Mouse (Mus musculus) stomach, embryonic 16.5 days (tissue): Measurements from ENCODE around the gene Mmadhc. TPM values are rescaled to one million over a fixed set of nuclear protein-coding genes. Genes with fewer than 3 reads are reported as not detected.

Experiments
- ATAC-seq: fragments of 200-750 bp; cut with Nextera tagmentation; 2 replicates; pipeline ENCODE4 v1.8.0; 2017; ENCODE audit warnings: moderate number of reproducible peaks, moderate TSS enrichment; ENCODE audit not compliant: insufficient read depth, low FRiP score
- H3K27ac ChIP-seq: fragments of 300-500 bp; sonication (generic); 2 replicates; pipeline ENCODE4 v1.5.1; 2014; ENCODE audit warnings: low read length
- H3K27me3 ChIP-seq: fragments of 300-500 bp; sonication (generic); 2 replicates; pipeline ENCODE4 v1.6.1; 2014; ENCODE audit warnings: low read length, control low read depth, mixed read lengths; ENCODE audit not compliant: control insufficient read depth, insufficient read depth
- H3K36me3 ChIP-seq: fragments of 300-500 bp; sonication (generic); 2 replicates; pipeline ENCODE4 v1.6.1; 2014; ENCODE audit warnings: low read length; ENCODE audit not compliant: control insufficient read depth, insufficient read depth
- H3K4me1 ChIP-seq: fragments of 300-500 bp; sonication (generic); 2 replicates; pipeline ENCODE4 v1.6.1; 2014; ENCODE audit warnings: low read length, control low read depth, mixed read lengths; ENCODE audit not compliant: control insufficient read depth, insufficient read depth
- H3K4me2 ChIP-seq: fragments of 300-500 bp; sonication (generic); 2 replicates; pipeline ENCODE4 v1.6.1; 2014; ENCODE audit warnings: low read depth, low read length, mixed read lengths
- H3K4me3 ChIP-seq: fragments of 300-500 bp; sonication (generic); replicated peaks from 2 replicates; pipeline ENCODE4 v1.5.1; 2014; ENCODE audit warnings: mild to moderate bottlenecking, low read length
- H3K9ac ChIP-seq: fragments of 300-500 bp; sonication (generic); 2 replicates; pipeline ENCODE4 v1.6.1; 2014; ENCODE audit warnings: low read length
- H3K9me3 ChIP-seq: fragments of 300-500 bp; sonication (generic); replicated peaks from 2 replicates; pipeline ENCODE4 v1.6.1; 2016; ENCODE audit warnings: low read length, control low read depth; ENCODE audit not compliant: control insufficient read depth
- WGBS: fragments of 180-500 bp; shearing (Covaris S2); extraction: QIAGEN DNeasy Blood & Tissue Kit; methylation state at CpG from one replicate; pipeline ENCODE4 v1.1.7; 2014; 5-methylcytosine and 5-hydroxymethylcytosine counted together
- polyA plus RNA-seq: library from polyadenylated mRNA; unstranded; fragments of >200 nt; fragmentation: Nextera tagmentation; extraction: Ambion mirVana; gene quantifications from 2 replicates; pipeline ENCODE4 v1.2.1, GENCODE M21; 2015

Mmadhc gene
- polyA plus RNA-seq, 1 experiment from 2014 or later: 152 TPM

DNA sequence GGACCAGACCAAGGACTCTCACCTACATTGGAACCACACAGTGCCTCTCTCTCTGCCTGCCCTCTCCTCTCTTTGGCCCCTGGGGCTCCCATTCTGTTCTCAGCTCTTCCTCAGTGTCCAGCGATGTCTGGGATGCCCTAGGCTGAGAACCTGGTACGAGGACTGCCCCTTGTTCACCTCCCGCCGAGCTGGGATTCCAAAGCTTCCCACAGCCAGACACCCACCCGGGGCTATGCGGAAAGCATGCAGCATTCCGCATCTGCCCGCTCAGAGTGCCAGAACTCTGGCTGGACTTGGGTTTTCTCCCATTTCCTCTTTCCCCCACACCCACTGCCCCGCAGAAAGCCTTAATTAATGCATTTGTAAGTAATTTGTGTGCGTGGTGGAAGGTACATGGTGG lies 19.9 kb downstream of the Mmadhc start:
- Histone ChIP-seq H3K4me1 (no peaks in the 10 kb centered on the region), H3K4me2 (no peak overlapping the region), H3K27ac (no peak overlapping the region), H3K9me3 (no peaks in the 10 kb centered on the region), H3K27me3 (no peaks in the 10 kb centered on the region), H3K4me3 (no peak overlapping the region), H3K36me3 (peaks cover 10% of the 10 kb centered on the region; the same call in 1 of the 2 replicates), H3K9ac (no peak overlapping the region)
- ATAC-seq: no peak
- 73% methylated on average over 10 of the region's 10 CpGs for WGBS

DNA sequence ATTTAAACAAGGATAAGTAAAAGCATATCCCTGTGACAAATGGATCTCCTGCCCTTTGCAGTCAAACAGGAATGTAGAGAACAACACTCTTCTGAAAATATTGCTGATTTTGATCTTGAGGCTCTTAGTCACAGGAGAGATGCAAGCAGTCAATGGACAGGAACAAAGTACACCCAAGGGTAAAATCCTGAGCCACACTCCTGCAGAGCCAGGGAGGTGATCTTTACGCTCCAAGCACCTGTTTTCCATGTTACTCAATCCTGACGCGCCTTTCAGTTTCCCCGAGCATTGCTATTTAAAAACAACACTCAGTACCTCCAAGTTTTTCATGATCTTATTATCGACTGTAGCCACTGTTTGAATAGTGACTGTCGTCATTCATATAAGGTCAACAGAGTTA lies 23.2 kb downstream of the Mmadhc start:
- H3K9me3 ChIP-seq: no peaks in the 10 kb centered on the region
- ATAC-seq: no peak

DNA sequence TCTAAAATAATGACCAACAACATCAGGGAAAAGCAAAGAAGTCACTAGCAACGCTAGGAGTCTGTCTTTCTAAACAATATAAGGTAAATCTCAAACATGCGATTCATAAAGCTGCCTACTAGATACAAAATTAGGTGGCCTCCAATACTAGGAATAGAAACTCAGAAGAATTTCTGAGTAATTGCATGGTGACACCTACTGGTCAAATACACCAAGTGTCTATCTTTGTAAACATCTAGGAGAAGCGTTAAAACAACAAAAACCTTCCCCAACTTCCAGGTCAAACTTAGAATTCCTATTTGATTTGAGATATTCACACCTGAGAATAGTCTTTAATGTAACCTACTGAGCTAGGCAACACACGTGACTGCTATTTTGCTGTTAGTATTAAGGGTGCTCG lies 24.4 kb downstream of the Mmadhc start:
- Histone ChIP-seq H3K4me2 (no peak overlapping the region), H3K9ac (no peak overlapping the region), H3K4me3 (no peak overlapping the region), H3K27ac (no peak overlapping the region), H3K9me3 (no peaks in the 10 kb centered on the region), H3K36me3 (no peaks in the 10 kb centered on the region), H3K27me3 (no peaks in the 10 kb centered on the region), H3K4me1 (no peaks in the 10 kb centered on the region)
- 31% methylated on average over 5 of the region's 5 CpGs for WGBS
- no peak for ATAC-seq

More for the DNA sequence above, 23.2 kb downstream of the Mmadhc start:
- H3K4me1 ChIP-seq: no peaks in the 10 kb centered on the region
- H3K9ac ChIP-seq: no peak overlapping the region
- no peaks in the 10 kb centered on the region for H3K27me3 ChIP-seq
- H3K27ac ChIP-seq: no peak overlapping the region
- WGBS: 48% methylated on average over 6 of the region's 6 CpGs
- no peak overlapping the region for H3K4me3 ChIP-seq
- H3K4me2 ChIP-seq: no peak overlapping the region
- H3K36me3 ChIP-seq: no peaks in the 10 kb centered on the region

DNA sequence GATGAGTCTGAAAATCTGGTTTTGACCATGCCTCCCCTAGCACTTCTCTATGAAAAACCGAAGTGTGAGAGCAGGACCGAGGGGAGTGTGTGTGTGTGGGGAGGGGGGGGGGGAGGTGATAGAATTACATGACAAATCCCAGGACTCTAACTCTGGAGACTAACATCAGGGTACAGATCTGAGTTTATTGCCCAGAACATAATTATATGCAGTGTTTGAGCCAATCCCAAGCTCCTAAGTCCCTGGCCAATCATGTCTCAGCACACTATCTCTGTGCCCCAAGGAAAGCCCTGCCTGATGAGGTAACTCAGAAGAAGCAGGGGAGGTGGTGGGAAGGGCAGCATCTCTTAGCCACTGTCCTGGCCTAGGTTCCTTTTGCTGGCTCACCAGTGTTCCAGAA lies 28.1 kb downstream of the Mmadhc start:
- Histone ChIP-seq H3K27ac (no peak overlapping the region), H3K9me3 (no peaks in the 10 kb centered on the region), H3K27me3 (no peaks in the 10 kb centered on the region), H3K4me2 (no peak overlapping the region), H3K9ac (no peak overlapping the region), H3K4me3 (no peak overlapping the region), H3K36me3 (no peaks in the 10 kb centered on the region), H3K4me1 (no peaks in the 10 kb centered on the region)
- 36% methylated on average over 2 of the region's 2 CpGs for WGBS
- ATAC-seq: no peak

DNA sequence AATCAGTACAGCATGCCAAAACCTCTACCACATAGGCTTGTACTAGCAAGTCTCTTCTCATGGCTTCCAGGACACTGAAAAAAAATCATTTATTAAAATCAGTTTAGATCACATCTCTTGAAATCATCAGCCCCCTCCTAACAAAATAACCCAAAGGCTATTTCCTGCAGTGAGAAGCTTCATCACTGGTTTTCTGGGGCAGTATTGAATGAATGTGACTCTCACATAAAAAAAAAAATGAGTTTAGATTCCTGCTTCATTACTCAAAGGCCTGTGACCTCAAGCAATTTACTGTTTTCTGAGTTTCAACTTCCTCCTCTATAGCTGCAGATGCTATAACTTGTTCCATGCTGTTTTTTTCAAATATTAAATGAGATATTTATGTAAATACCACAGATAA lies 29.6 kb downstream of the Mmadhc start:
- Histone ChIP-seq H3K36me3 (no peaks in the 10 kb centered on the region), H3K4me2 (no peak overlapping the region)
- ATAC-seq: no peak

DNA sequence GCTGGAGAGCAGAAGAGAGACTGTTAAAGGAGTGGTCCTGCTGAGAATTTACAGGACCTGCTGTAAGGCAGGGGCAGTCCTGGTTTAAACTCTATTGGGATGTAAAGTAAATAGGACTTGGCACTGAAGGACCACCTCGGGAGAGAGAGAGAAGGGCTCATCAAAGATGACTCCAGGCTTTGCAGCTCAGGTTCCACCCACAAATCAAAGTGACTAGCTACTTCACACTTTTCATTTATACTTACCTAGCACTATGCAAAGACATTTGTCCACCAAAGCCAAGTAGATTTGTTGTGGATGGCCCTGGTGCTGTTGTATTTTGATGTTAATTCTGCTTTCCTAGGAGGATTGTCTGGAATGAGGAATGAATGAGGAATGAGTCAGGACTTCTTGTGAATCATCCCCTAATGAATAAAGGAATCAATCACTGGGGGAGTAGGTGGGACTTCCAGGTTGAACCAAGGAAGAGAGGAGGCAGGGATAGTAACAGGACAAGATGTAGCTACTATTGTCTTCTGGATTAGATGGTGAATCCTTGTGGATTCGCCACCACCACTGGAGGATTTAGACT lies 31.3 kb downstream of the Mmadhc start:
- Histone ChIP-seq H3K4me1 (no peaks in the 10 kb centered on the region), H3K4me3 (no peak overlapping the region), H3K4me2 (no peak overlapping the region), H3K9me3 (no peaks in the 10 kb centered on the region), H3K27ac (no peak overlapping the region), H3K36me3 (no peaks in the 10 kb centered on the region), H3K27me3 (no peaks in the 10 kb centered on the region), H3K9ac (no peak overlapping the region)
- no peak for ATAC-seq
- WGBS: 52% methylated on average over 2 of the region's 2 CpGs

More for the DNA sequence above, 29.6 kb downstream of the Mmadhc start:
- Histone ChIP-seq H3K9me3 (no peaks in the 10 kb centered on the region), H3K4me3 (no peak overlapping the region), H3K27me3 (no peaks in the 10 kb centered on the region), H3K27ac (no peak overlapping the region), H3K4me1 (no peaks in the 10 kb centered on the region), H3K9ac (no peak overlapping the region)

DNA sequence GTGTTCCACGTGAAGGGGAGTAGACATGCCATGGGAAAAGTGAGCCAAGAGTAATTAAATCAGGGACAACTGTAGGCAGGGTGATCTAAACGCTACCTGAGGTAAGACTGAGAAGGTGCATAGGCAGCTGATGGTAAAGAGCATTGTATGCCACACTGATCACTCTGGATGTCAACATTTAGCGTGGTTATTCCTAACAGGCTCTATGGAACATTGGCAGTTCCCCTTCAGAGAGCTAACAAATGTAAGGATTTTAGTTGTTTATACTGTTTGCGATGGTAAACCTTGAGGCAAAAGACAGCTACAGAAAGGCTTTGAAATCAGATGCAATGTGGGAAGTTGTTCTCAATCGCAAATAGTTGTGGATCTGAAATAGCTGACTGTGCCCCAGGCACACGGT lies 32.5 kb downstream of the Mmadhc start:
- 65% methylated on average over 6 of the region's 6 CpGs for WGBS
- no peak overlapping the region for H3K4me2 ChIP-seq
- no peaks in the 10 kb centered on the region for H3K4me1 ChIP-seq
- H3K27ac ChIP-seq: no peak overlapping the region
- ATAC-seq: no peak
- H3K27me3 ChIP-seq: no peaks in the 10 kb centered on the region
- no peak overlapping the region for H3K9ac ChIP-seq
- H3K9me3 ChIP-seq: no peaks in the 10 kb centered on the region
- no peak overlapping the region for H3K4me3 ChIP-seq
- H3K36me3 ChIP-seq: no peaks in the 10 kb centered on the region

DNA sequence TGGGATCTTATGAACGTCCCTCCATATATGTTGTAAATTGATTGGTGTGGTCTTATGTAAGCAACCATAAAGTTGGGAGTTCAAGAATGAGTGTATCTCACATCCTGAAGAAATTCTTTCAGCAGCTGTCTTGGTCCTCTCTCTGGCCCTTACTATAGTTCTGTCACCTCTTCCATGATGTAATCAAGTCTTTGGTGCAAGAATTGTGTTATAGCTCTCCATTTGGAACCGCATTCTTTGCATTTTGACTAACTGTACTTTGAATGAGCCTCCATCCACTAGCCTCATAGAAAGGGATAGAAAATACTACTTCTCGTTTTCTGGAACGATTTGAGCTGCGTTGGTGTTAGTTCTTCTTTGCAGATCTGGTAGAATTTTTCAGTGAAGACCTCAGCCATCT lies 41.6 kb downstream of the Mmadhc start:
- 83% methylated on average over 5 of the region's 5 CpGs for WGBS
- H3K36me3 ChIP-seq: no peaks in the 10 kb centered on the region
- no peaks in the 10 kb centered on the region for H3K4me1 ChIP-seq
- H3K27me3 ChIP-seq: no peaks in the 10 kb centered on the region
- H3K4me2 ChIP-seq: no peak overlapping the region
- no peak overlapping the region for H3K9ac ChIP-seq
- H3K27ac ChIP-seq: no peak overlapping the region
- no peak overlapping the region for H3K4me3 ChIP-seq
- H3K9me3 ChIP-seq: no peaks in the 10 kb centered on the region
- no peak for ATAC-seq

DNA sequence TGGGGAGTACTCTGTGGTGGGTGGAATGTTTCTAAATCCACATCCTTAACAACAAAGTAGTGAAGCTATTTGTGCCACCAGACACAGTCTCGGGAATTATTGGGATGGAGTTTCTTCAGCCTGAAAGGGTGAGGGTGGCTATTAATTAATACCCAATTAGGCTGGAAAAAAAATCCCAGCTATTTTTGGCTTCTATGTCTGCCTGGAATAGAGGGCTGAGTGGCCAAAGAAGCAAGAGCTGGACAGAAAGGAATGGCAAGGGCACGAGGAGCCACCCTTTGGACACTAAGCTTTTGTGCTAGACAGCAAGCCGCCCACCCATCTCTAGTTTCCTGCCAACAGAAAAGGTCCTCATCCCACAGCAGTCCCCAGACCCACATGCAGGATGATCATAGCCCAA lies 48.0 kb downstream of the Mmadhc start:
- Histone ChIP-seq H3K9ac (no peak overlapping the region), H3K9me3 (no peaks in the 10 kb centered on the region), H3K4me1 (no peaks in the 10 kb centered on the region), H3K27me3 (no peaks in the 10 kb centered on the region), H3K4me3 (no peak overlapping the region), H3K36me3 (no peaks in the 10 kb centered on the region), H3K4me2 (no peak overlapping the region), H3K27ac (no peak overlapping the region)
- ATAC-seq: no peak
- 67% methylated on average over 3 of the region's 3 CpGs for WGBS

DNA sequence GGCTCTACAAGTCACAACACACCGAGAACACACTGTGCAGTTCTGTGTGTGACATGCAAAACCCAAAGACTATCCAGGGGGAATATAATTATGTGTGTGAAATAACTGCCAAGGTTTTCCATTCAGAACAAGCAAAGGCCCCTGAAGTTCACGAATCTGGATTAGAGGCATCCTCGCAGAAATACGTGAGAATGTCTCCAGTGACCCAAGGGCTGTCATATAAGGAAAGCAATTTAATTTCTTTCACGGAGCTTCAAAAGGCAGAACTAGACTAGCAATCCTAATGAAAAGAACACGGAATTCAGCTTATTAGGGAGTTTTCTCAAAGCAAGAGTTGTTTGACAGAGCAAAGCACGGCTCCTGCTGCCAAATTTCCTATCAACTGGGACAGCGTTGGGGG lies 63.1 kb downstream of the Mmadhc start:
- ATAC-seq: no peak
- Histone ChIP-seq H3K4me3 (no peak overlapping the region), H3K36me3 (no peaks in the 10 kb centered on the region), H3K9ac (no peak overlapping the region), H3K4me2 (no peak overlapping the region), H3K9me3 (no peaks in the 10 kb centered on the region), H3K27me3 (no peaks in the 10 kb centered on the region), H3K4me1 (no peaks in the 10 kb centered on the region), H3K27ac (no peak overlapping the region)
- 60% methylated on average over 8 of the region's 8 CpGs for WGBS
